Mouse (Mus musculus): ENCODE measurements around the gene Acvr1b. TPM values are rescaled to one million over a fixed set of nuclear protein-coding genes. Genes with fewer than 3 reads are reported as not detected.

Gene Acvr1b
- polyA plus RNA-seq (2014; fragmentation: Nextera tagmentation; extraction: Ambion mirVana): 30.0 and 35.7 TPM in 2 replicates

DNA sequence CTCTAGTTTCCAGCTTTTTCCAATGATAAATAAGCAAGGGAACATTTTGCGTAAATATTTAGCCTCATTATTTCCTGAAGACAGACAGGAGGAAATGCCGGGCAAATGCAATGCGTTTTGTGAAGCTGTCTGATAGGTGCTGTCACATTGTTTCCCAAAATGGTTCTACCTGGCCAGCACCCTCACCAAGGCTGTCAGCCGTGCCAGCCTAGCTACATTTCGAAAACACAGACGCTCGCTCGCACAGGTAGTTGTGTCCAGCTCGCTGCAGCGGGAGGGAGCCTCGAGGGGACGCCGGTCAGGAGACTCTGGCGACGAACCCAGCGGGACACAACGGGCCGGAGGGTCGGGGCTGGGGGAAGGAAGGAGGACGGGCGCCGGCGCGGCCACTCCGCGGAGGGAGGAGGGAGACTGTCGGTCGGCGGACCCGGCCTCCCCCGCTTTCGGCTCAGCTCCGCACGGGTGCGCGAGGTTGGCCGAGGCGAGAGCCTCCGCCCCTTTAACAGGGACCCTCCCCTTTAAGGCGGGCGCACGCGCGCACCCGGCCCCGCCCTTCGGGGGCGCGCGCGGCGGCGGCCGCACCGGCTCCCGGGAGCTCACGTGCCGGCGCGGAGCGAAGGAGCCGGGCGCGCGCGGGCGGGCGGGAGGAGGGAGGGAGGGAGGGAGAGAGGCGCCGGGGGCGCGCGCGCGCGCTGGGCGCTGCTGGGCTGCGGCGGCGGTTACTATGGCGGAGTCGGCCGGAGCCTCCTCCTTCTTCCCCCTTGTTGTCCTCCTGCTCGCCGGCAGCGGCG lies at the start of gene Acvr1b:
TSS of gene Acvr1b (plus strand) at position 647 of the 791 bp plus-strand sequence.
- ATAC-seq (ENCODE audit: low FRiP score): peak; percentile 90
- Histone ChIP-seq H3K36me3 (replicated peaks; ENCODE audit: control insufficient read depth, insufficient read depth) (no peaks in the 10 kb centered on the region), H3K9me3 (ENCODE audit: control insufficient read depth, low read length) (no peaks in the 10 kb centered on the region), H3K4me2 (replicated peaks) (peak within 1 kb of the TSS; percentile 88), H3K9ac (peak within 1 kb of the TSS; percentile 94), H3K4me1 (replicated peaks; ENCODE audit: control insufficient read depth, insufficient read depth, low read length) (peaks cover 31% of the 10 kb centered on the region), H3K27ac (peak within 1 kb of the TSS; percentile 87), H3K27me3 (ENCODE audit: control insufficient read depth, insufficient read depth, low read length) (0 out of 2 replicates have a peak, but pooled peaks cover 6% of the 10 kb centered on the region), H3K4me3 (replicated peaks; ENCODE audit: low read length) (peak within 1 kb of the TSS; percentile 75)
- WGBS: 1% methylated on average over 39 of the region's 87 CpGs
- peak; percentile 93 for DNase-seq (ENCODE audit: low spot score)

DNA sequence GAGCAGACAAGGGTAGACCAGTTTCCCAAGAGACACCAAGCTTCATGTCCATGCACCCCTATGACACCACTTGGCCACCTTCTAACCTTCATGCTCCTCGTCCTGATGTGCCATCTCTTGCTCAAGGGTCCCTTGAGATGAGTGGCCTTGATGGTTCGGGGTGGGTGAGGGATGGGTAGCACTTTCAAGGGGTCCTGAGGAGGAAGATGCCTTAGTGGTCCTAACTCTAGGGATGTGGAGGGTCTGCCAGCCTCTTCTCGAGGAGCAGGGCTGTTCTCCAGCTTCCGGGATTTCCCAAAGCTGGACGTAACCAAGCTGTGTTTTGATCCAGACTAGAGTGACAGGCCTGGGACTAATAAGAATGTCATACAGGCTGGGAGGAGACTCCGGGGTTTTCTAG lies 48.3 kb upstream of the Acvr1b start:
- 90% methylated on average over 6 of the region's 6 CpGs for WGBS

DNA sequence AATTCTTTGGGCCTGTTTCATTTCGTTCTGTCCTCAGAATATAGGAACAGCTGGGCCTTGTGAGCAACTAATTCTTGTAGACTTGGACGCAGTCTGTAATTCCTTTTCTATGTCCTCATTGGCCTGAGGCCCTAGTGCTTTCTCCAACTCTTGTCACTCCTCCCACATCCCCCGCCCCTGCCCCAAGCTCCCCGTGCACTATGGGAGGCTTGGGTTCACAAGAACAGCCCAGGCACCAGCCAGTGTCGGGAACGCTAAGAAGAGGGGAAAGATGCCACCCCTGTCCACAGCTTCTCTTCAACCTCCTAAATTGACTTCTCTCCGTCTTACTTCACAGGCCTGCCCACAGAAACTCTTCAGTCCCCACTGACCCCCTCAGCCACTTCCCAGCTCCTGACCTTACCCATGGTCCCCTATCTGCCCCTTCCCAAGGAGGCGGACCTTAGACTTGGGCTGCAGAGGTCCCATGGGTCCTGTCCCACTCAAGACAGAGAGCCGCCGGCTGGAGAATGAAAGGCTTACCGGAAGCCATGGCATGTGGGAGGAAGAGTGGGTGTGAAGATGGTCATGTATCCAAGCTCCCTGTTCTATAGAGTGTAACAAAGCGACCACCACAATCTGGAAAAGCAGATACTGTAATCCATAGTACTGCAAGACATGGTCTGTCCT lies 46.9 kb upstream of the Acvr1b start:
- no peak overlapping the region for H3K4me3 ChIP-seq (replicated peaks; ENCODE audit: low read length)
- H3K4me1 ChIP-seq (replicated peaks; ENCODE audit: control insufficient read depth, insufficient read depth, low read length): peaks cover 2% of the 10 kb centered on the region; the same call in 1 of the 2 replicates
- 81% methylated on average over 12 of the region's 12 CpGs for WGBS
- DNase-seq (ENCODE audit: low spot score): no peak
- H3K27me3 ChIP-seq (ENCODE audit: control insufficient read depth, insufficient read depth, low read length): peaks cover 42% of the 10 kb centered on the region
- no peak for ATAC-seq (ENCODE audit: low FRiP score)
- no peak overlapping the region for H3K4me2 ChIP-seq (replicated peaks)
- no peaks in the 10 kb centered on the region for H3K36me3 ChIP-seq (replicated peaks; ENCODE audit: control insufficient read depth, insufficient read depth)
- no peak overlapping the region for H3K27ac ChIP-seq
- no peak overlapping the region for H3K9ac ChIP-seq
- no peaks in the 10 kb centered on the region for H3K9me3 ChIP-seq (ENCODE audit: control insufficient read depth, low read length)

More for the DNA sequence above, 48.3 kb upstream of the Acvr1b start:
- Histone ChIP-seq H3K4me2 (replicated peaks) (no peak overlapping the region), H3K4me3 (replicated peaks; ENCODE audit: low read length) (no peak overlapping the region), H3K9ac (no peak overlapping the region), H3K27me3 (ENCODE audit: control insufficient read depth, insufficient read depth, low read length) (peaks cover 38% of the 10 kb centered on the region), H3K36me3 (replicated peaks; ENCODE audit: control insufficient read depth, insufficient read depth) (no peaks in the 10 kb centered on the region), H3K4me1 (replicated peaks; ENCODE audit: control insufficient read depth, insufficient read depth, low read length) (no peaks in the 10 kb centered on the region; the same call in 1 of the 2 replicates), H3K27ac (no peak overlapping the region), H3K9me3 (ENCODE audit: control insufficient read depth, low read length) (no peaks in the 10 kb centered on the region)
- no peak for ATAC-seq (ENCODE audit: low FRiP score)
- no peak for DNase-seq (ENCODE audit: low spot score)

DNA sequence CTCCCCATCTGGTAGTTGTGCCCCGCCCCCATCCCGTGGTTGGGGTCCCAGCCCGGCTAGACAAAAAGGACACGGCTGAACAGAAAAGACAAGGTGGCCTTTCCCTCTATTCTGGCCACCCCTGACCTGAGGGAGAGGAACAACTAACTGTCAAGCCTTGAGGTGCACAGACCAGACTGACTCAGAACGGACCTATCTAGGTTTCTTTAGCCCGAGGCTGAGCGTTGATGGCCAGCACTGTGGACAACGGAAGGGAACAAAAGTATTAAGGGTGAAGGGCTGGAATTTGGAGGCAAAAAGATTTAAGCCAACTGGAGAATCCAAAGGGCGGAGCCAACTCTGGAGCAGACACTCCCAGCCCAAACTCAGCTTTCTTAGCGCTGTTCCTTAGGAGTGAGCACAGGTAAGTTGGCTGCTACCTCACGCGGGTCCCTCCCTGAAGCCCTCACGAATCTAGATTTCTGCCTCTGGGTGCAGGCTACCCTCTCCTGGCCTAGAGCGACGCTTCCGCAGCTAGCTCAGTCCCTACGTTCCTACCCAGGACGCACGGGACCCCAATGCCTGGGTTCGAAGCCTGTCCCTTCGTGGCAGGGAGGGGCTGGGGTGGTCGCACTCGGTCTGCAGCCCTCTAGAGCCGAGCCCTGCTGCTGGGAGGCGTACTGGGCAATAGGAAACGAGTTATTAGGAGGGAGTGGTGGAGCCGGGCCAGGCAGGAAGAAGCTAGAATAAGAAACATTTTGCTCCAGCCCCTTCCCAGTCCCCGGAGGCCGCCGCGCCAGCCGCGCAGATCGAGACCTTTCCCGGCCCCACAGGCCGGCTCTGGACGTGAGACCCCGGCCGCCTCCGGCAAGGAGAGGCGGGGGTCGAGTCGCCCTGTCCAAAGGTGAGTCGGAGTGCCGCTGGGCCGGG lies 45.4 kb upstream of the Acvr1b start, which contains the start of gene Acvrl1:
TSS of gene Acvrl1 (plus strand) at position 342 of the 909 bp plus-strand sequence.
- ATAC-seq (ENCODE audit: low FRiP score): no peak
- Histone ChIP-seq H3K9ac (peak within 1 kb of the TSS; percentile 52), H3K27ac (no peak within 1 kb of the TSS), H3K4me2 (replicated peaks) (peak within 1 kb of the TSS; percentile 46), H3K27me3 (ENCODE audit: control insufficient read depth, insufficient read depth, low read length) (peaks cover 42% of the 10 kb centered on the region), H3K4me3 (replicated peaks; ENCODE audit: low read length) (peak within 1 kb of the TSS; percentile 25), H3K4me1 (replicated peaks; ENCODE audit: control insufficient read depth, insufficient read depth, low read length) (peaks cover 3% of the 10 kb centered on the region; the same call in 1 of the 2 replicates), H3K9me3 (ENCODE audit: control insufficient read depth, low read length) (no peaks in the 10 kb centered on the region), H3K36me3 (replicated peaks; ENCODE audit: control insufficient read depth, insufficient read depth) (no peaks in the 10 kb centered on the region)
- 5% methylated on average over 46 of the region's 46 CpGs for WGBS
- no peak for DNase-seq (ENCODE audit: low spot score)

DNA sequence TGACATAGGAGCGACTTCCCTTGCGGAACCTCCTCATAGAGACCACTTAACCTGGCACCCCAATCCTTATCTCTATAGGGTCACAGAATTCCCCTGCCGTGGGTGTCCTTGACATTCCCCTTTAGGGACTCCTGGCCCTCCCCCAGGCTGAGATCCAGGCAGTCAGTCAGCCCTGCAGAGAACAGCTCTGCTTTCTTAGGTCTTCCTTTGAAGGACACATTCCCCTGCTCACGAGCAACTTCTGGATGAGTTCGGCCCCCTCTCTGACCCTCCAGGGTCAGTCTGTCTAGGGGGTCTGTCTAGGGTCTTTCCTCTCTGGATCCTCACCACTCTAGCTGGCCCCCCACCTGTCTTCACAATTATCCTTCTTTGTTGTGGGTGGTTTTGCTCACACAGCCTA lies 44.5 kb upstream of the Acvr1b start:
- Histone ChIP-seq H3K4me3 (replicated peaks; ENCODE audit: low read length) (no peak overlapping the region), H3K36me3 (replicated peaks; ENCODE audit: control insufficient read depth, insufficient read depth) (no peaks in the 10 kb centered on the region), H3K4me2 (replicated peaks) (no peak overlapping the region), H3K9ac (no peak overlapping the region), H3K27ac (no peak overlapping the region), H3K9me3 (ENCODE audit: control insufficient read depth, low read length) (no peaks in the 10 kb centered on the region), H3K27me3 (ENCODE audit: control insufficient read depth, insufficient read depth, low read length) (peaks cover 42% of the 10 kb centered on the region), H3K4me1 (replicated peaks; ENCODE audit: control insufficient read depth, insufficient read depth, low read length) (peaks cover 3% of the 10 kb centered on the region; the same call in 1 of the 2 replicates)
- DNase-seq (ENCODE audit: low spot score) (no peak), ATAC-seq (ENCODE audit: low FRiP score) (no peak)
- WGBS: 29% methylated on average over 5 of the region's 5 CpGs

DNA sequence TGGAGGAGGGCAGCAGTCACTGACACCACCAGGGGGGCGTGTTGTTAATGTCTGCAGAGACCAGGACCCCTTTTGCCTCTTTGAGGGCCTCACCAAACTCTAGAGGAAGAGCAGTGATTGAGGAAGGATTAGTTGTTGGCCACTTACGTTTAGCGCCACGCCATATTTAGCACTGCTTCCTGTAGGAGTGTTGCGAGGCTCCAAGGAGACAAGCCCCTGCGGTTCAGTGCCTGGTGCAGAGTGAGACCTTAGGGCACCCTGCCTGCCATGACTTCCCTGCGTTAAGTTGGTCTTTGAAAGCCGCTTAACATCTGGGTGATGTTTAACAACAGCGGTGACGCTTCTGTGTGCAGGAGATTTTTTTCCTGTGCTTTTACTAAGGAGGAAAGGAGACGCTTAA lies 42.4 kb upstream of the Acvr1b start:
- no peak for ATAC-seq (ENCODE audit: low FRiP score)
- Histone ChIP-seq H3K27me3 (ENCODE audit: control insufficient read depth, insufficient read depth, low read length) (peaks cover 42% of the 10 kb centered on the region), H3K4me2 (replicated peaks) (no peak overlapping the region)

DNA sequence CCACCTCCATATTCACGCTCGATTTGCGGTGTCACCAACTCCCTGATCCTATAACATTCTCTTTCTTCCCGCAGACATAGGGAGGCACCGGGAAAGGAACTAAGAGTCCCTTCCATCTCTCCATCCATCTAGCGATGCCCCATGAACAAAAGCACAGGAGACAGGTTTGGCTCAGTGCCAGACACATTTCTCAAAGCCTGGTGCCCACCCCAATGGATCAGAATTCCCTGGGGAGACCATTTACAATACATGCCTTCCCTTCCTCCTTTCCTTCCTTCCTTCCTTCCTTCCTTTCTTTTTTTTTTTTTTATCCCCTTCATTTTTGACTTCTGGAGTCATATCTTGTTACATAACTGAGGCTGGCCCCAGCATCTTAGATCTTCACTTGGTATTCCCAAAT lies 41.8 kb upstream of the Acvr1b start:
- H3K4me1 ChIP-seq (replicated peaks; ENCODE audit: control insufficient read depth, insufficient read depth, low read length): peaks cover 3% of the 10 kb centered on the region; the same call in 1 of the 2 replicates
- H3K27ac ChIP-seq: no peak overlapping the region
- H3K27me3 ChIP-seq (ENCODE audit: control insufficient read depth, insufficient read depth, low read length): peaks cover 37% of the 10 kb centered on the region
- H3K4me3 ChIP-seq (replicated peaks; ENCODE audit: low read length): no peak overlapping the region
- DNase-seq (ENCODE audit: low spot score) (no peak), ATAC-seq (ENCODE audit: low FRiP score) (no peak)
- no peaks in the 10 kb centered on the region for H3K9me3 ChIP-seq (ENCODE audit: control insufficient read depth, low read length)
- no peak overlapping the region for H3K9ac ChIP-seq
- whole genome bisulfite sequencing: 36% methylated on average over 6 of the region's 6 CpGs
- no peaks in the 10 kb centered on the region for H3K36me3 ChIP-seq (replicated peaks; ENCODE audit: control insufficient read depth, insufficient read depth)
- H3K4me2 ChIP-seq (replicated peaks): no peak overlapping the region

More for the DNA sequence above, 42.4 kb upstream of the Acvr1b start:
- H3K4me3 ChIP-seq (replicated peaks; ENCODE audit: low read length): no peak overlapping the region
- DNase-seq (ENCODE audit: low spot score): no peak
- H3K27ac ChIP-seq: no peak overlapping the region
- no peaks in the 10 kb centered on the region for H3K9me3 ChIP-seq (ENCODE audit: control insufficient read depth, low read length)
- 36% methylated on average over 11 of the region's 11 CpGs for WGBS
- H3K4me1 ChIP-seq (replicated peaks; ENCODE audit: control insufficient read depth, insufficient read depth, low read length): peaks cover 3% of the 10 kb centered on the region; the same call in 1 of the 2 replicates
- no peak overlapping the region for H3K9ac ChIP-seq
- H3K36me3 ChIP-seq (replicated peaks; ENCODE audit: control insufficient read depth, insufficient read depth): no peaks in the 10 kb centered on the region

DNA sequence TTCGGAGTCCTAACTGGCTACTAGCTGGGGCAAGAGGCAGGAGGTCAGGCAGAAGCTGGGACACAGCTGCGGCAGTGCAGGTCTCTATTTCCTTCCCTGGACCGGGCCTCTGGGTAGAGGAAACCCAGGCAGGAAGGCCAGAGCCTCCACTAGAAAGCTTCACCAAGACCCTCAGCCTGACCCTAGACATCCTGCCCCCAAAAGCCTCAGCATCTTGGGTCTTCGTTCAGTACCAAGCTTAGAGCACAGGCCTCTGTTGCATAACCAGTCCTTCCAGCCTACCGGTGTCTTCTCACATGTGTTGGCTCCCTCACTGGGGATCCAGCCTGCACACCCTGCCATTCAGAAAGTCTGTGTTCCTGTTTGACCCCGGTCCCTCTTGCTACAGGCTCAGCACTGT lies 41.1 kb upstream of the Acvr1b start:
- Histone ChIP-seq H3K36me3 (replicated peaks; ENCODE audit: control insufficient read depth, insufficient read depth) (no peaks in the 10 kb centered on the region), H3K4me1 (replicated peaks; ENCODE audit: control insufficient read depth, insufficient read depth, low read length) (peaks cover 3% of the 10 kb centered on the region; the same call in 1 of the 2 replicates), H3K27ac (no peak overlapping the region), H3K4me2 (replicated peaks) (no peak overlapping the region), H3K4me3 (replicated peaks; ENCODE audit: low read length) (no peak overlapping the region), H3K9ac (no peak overlapping the region), H3K27me3 (ENCODE audit: control insufficient read depth, insufficient read depth, low read length) (peaks cover 30% of the 10 kb centered on the region), H3K9me3 (ENCODE audit: control insufficient read depth, low read length) (no peaks in the 10 kb centered on the region)
- DNase-seq (ENCODE audit: low spot score) (no peak), ATAC-seq (ENCODE audit: low FRiP score) (no peak)
- 81% methylated on average over 6 of the region's 6 CpGs for WGBS
